Mouse (Mus musculus) midbrain, postnatal 0 days (tissue): ENCODE measurements around the gene Gucy1a1. TPM values are rescaled to one million over a fixed set of nuclear protein-coding genes. Genes with fewer than 3 reads are reported as not detected.

Experiments used
- ATAC-seq: fragments of 200-750 bp; cut with Nextera tagmentation; 2 replicates; pipeline ENCODE4 v1.8.0; 2017; ENCODE audit warnings: moderate number of reproducible peaks, mild to moderate bottlenecking, moderate TSS enrichment, moderate library complexity; ENCODE audit not compliant: low FRiP score
- DNase-seq: peaks from one replicate; pipeline ENCODE4 v3.0.0-alpha.2; 2015; ENCODE audit warnings: low spot score
- H3K27ac ChIP-seq: fragments of 300-500 bp; sonication (generic); 2 replicates; pipeline ENCODE4 v1.5.1; 2014; ENCODE audit warnings: low read depth, mild to moderate bottlenecking, low read length, mixed read lengths
- H3K27me3 ChIP-seq: fragments of 300-500 bp; sonication (generic); 2 replicates; pipeline ENCODE4 v1.6.1; 2014; ENCODE audit warnings: low read length, control low read depth, mixed read lengths; ENCODE audit not compliant: insufficient read depth
- H3K36me3 ChIP-seq: fragments of 300-500 bp; sonication (generic); 2 replicates; pipeline ENCODE4 v1.6.1; 2014; ENCODE audit warnings: low read length, control low read depth, mixed read lengths; ENCODE audit not compliant: insufficient read depth
- H3K4me1 ChIP-seq: fragments of 300-500 bp; sonication (generic); 2 replicates; pipeline ENCODE4 v1.6.1; 2014; ENCODE audit warnings: mild to moderate bottlenecking, control low read depth, antibody characterized with exemption, low read length, mixed read lengths; ENCODE audit not compliant: insufficient read depth
- H3K4me2 ChIP-seq: fragments of 300-500 bp; sonication (generic); 2 replicates; pipeline ENCODE4 v1.6.1; 2014; ENCODE audit warnings: low read depth, mild to moderate bottlenecking, low read length, mixed read lengths; ENCODE audit not compliant: poor library complexity, severe bottlenecking
- H3K4me3 ChIP-seq: fragments of 300-500 bp; sonication (generic); 2 replicates; pipeline ENCODE4 v1.5.1; 2014; ENCODE audit warnings: low read depth, mild to moderate bottlenecking, low read length, moderate library complexity
- H3K9ac ChIP-seq: fragments of 300-500 bp; sonication (generic); replicated peaks from 2 replicates; pipeline ENCODE4 v1.6.1; 2014; ENCODE audit warnings: mild to moderate bottlenecking, low read length, moderate library complexity, mixed read lengths; ENCODE audit not compliant: poor library complexity, severe bottlenecking
- H3K9me3 ChIP-seq: fragments of 300-500 bp; sonication (generic); 2 replicates; pipeline ENCODE4 v1.6.1; 2016; ENCODE audit warnings: low read length, control low read depth
- CTCF ChIP-seq: IDR thresholded peaks from 2 replicates; pipeline ENCODE4 v1.5.1; 2016; ENCODE audit warnings: antibody characterized with exemption, mild to moderate bottlenecking
- WGBS: fragments of 180-500 bp; shearing (Covaris S2); extraction: QIAGEN DNeasy Blood & Tissue Kit; methylation state at CpG from one replicate; pipeline ENCODE4 v1.1.7; 2014; 5-methylcytosine and 5-hydroxymethylcytosine counted together
- microRNA-seq: library from miRNA; unstranded; fragments of <30 nt; microRNA quantifications from one replicate; pipeline ENCODE4, GENCODE M21; 2016; ENCODE audit warnings: borderline number of aligned reads
- polyA plus RNA-seq: library from polyadenylated mRNA; unstranded; fragments of >200 nt; fragmentation: Nextera tagmentation; extraction: Ambion mirVana; gene quantifications from 2 replicates; pipeline ENCODE4 v1.2.1, GENCODE M21; 2015
- total RNA-seq: library from RNA; depleted of rRNA; stranded (reverse); fragments of >200 nt; gene quantifications from 2 replicates; pipeline ENCODE4 v1.2.3, GENCODE M21; 2014; rRNA removed

The Gucy1a1 gene
- total and polyA plus RNA-seq, 2 experiments from 2014 or later: 21.4 to 45.7 TPM

GRCm38 (mm10) chr3:82043676-82044075 lies 101.9 kb downstream of the Gucy1a1 start:
- DNase-seq: no peak
- H3K9ac ChIP-seq: no peak overlapping the region
- H3K36me3 ChIP-seq: peaks cover 29% of the 10 kb centered on the region
- H3K4me2 ChIP-seq: no peak overlapping the region
- 87% methylated on average over 6 of the region's 6 CpGs for WGBS
- TF ChIP-seq CTCF: no peak
- H3K27ac ChIP-seq: no peak overlapping the region
- H3K4me1 ChIP-seq: no peaks in the 10 kb centered on the region
- H3K9me3 ChIP-seq: no peaks in the 10 kb centered on the region
- ATAC-seq: no peak
- no peak overlapping the region for H3K4me3 ChIP-seq
- no peaks in the 10 kb centered on the region for H3K27me3 ChIP-seq

Small RNA genes within 50 kb of the gene (microRNA-seq; reads per million reads assigned to microRNA genes)
- gene Mir7010: not detected

Other genes with a start within 250 kb of the Gucy1a1 start
- gene Ctso, start 213.2 kb downstream of the Gucy1a1 start, total RNA-seq: 8.6 and 8.8 TPM in 2 replicates
- gene Ctso, start 213.2 kb downstream of the Gucy1a1 start, polyA plus RNA-seq: 11.2 and 12.0 TPM in 2 replicates
- gene Tdo2, start 169.6 kb downstream of the Gucy1a1 start, total RNA-seq: not detected in 2 replicates
- 0.19 and 0.28 TPM in 2 replicates for gene Tdo2, start 169.6 kb downstream of the Gucy1a1 start, polyA plus RNA-seq
- not detected in 2 replicates for gene Asic5, start 163.5 kb downstream of the Gucy1a1 start, total RNA-seq
- gene Asic5, start 163.5 kb downstream of the Gucy1a1 start, polyA plus RNA-seq: 0.09 TPM in 1 of 2 replicates, not detected in the other
- 50.1 and 55.0 TPM in 2 replicates for gene Gucy1b1, start 71.1 kb downstream of the Gucy1a1 start, total RNA-seq
- gene Gucy1b1, start 71.1 kb downstream of the Gucy1a1 start, polyA plus RNA-seq: 57.4 and 58.5 TPM in 2 replicates
- gene Map9, start 212.3 kb upstream of the Gucy1a1 start, total RNA-seq: 84.6 and 104 TPM in 2 replicates
- gene Map9, start 212.3 kb upstream of the Gucy1a1 start, polyA plus RNA-seq: 158 and 174 TPM in 2 replicates